ENCODE assay signal across 7 mouse cellular contexts in genomic region chr8:119824809-119825273, GRCm38 (mm10). TPM values are rescaled to one million over a fixed set of nuclear protein-coding genes. Genes with fewer than 3 reads are reported as not detected.
DNase-seq lines count a peak whose midpoint lies in the region; ATAC-seq and TF ChIP-seq lines count a peak whose summit lies in the region.

No protein-coding gene starts in this region.

- TF ChIP-seq RAD21 in MEL (IDR thresholded peaks at IDR 0.05; ENCODE audit: low read depth, low read length): no peak

- TF ChIP-seq CTCF in MEL (IDR thresholded peaks at IDR 0.05 in 2 of 3, conservative IDR thresholded peaks at IDR 0.05 in 1 of 3; ENCODE audit: control insufficient read depth in 1 of 3, insufficient read depth in 1 of 3, low read depth in 2 of 3, low read length in 3 of 3, poor library complexity in 1 of 3, severe bottlenecking in 1 of 3): no peak
- no peak for TF ChIP-seq CTCF in bone marrow, adult 2 months (IDR thresholded peaks at IDR 0.05; ENCODE audit: control insufficient read depth, insufficient read depth, low read length)

- H3K9me3 ChIP-seq in MEL (replicated peaks; ENCODE audit: insufficient read depth, low read length): no peaks in the 10 kb centered on the region
- H3K9me3 ChIP-seq in hindbrain, embryonic 14.5 days (ENCODE audit: control insufficient read depth, low read length): no peaks in the 10 kb centered on the region

- no peak for ATAC-seq in granulocyte monocyte progenitor cell, adult 5-6 weeks (replicated peaks; ENCODE audit: poor library complexity, severe bottlenecking)
- ATAC-seq in hindbrain, embryonic 14.5 days (ENCODE audit: low FRiP score): no peak

- no peak overlapping the region for H3K4me2 ChIP-seq in hindbrain, embryonic 14.5 days (replicated peaks)

- H3K27ac ChIP-seq in MEL (ENCODE audit: control insufficient read depth, low read depth, low read length): peak overlapping the region; percentile 91
- H3K27ac ChIP-seq in bone marrow, adult 2 months (ENCODE audit: control insufficient read depth, insufficient read depth, low read depth, low read length, poor library complexity): peak overlapping the region; percentile 45; the same call in 1 of the 2 replicates
- no peak overlapping the region for H3K27ac ChIP-seq in hindbrain, embryonic 14.5 days

- peaks cover 32 to 50% of the 10 kb centered on the region in 2 experiments for H3K4me1 ChIP-seq in MEL (ENCODE audit: control insufficient read depth in 1 of 2, insufficient read depth in 2 of 2, low read length in 2 of 2)
- peaks cover 24% of the 10 kb centered on the region for H3K4me1 ChIP-seq in bone marrow, adult 2 months (ENCODE audit: control insufficient read depth, insufficient read depth, low read length)
- peaks cover 31% of the 10 kb centered on the region for H3K4me1 ChIP-seq in hindbrain, embryonic 14.5 days (replicated peaks; ENCODE audit: control insufficient read depth, insufficient read depth, low read length)

- H3K4me3 ChIP-seq in MEL (ENCODE audit: control insufficient read depth in 1 of 2, insufficient read depth in 1 of 2, low read depth in 2 of 2, low read length in 2 of 2): no peak overlapping the region
- peak overlapping the region; percentile 14 for H3K4me3 ChIP-seq in bone marrow, adult 2 months (replicated peaks; ENCODE audit: control insufficient read depth, low read depth, low read length)
- no peak overlapping the region for H3K4me3 ChIP-seq in hindbrain, embryonic 14.5 days (replicated peaks; ENCODE audit: low read length)

- peak overlapping the region; percentile 3; the same call in 1 of the 2 replicates for H3K9ac ChIP-seq in MEL (ENCODE audit: control insufficient read depth, low read depth, low read length, poor library complexity, severe bottlenecking)
- H3K9ac ChIP-seq in hindbrain, embryonic 14.5 days: no peak overlapping the region; the same call in 1 of the 2 replicates

- peaks cover 0 to 34% of the 10 kb centered on the region in 2 experiments; a peak in 2 of 4 replicates for H3K36me3 ChIP-seq in MEL (ENCODE audit: control insufficient read depth in 1 of 2, insufficient read depth in 2 of 2, low read length in 2 of 2)
- H3K36me3 ChIP-seq in hindbrain, embryonic 14.5 days (replicated peaks; ENCODE audit: control insufficient read depth, insufficient read depth): peaks cover 28% of the 10 kb centered on the region

- no peaks in the 10 kb centered on the region for H3K27me3 ChIP-seq in MEL (ENCODE audit: control insufficient read depth in 1 of 2, insufficient read depth in 2 of 2, low read length in 2 of 2)
- H3K27me3 ChIP-seq in hindbrain, embryonic 14.5 days (ENCODE audit: control insufficient read depth, insufficient read depth, low read length): no peaks in the 10 kb centered on the region

- TF ChIP-seq POLR2A in MEL (IDR thresholded peaks at IDR 0.05; ENCODE audit: control insufficient read depth in 1 of 2, insufficient read depth in 1 of 2, low read depth in 1 of 2, low read length in 2 of 2, poor library complexity in 1 of 2): no peak
- TF ChIP-seq POLR2A in bone marrow, adult 2 months (IDR thresholded peaks at IDR 0.05; ENCODE audit: borderline replicate concordance, control insufficient read depth, low read depth, low read length): no peak

- no peaks in the 10 kb centered on the region for H3K79me2 ChIP-seq in MEL (ENCODE audit: control insufficient read depth, insufficient read depth, low read length, poor library complexity)

- 20% methylated on average over 11 of the region's 11 CpGs for WGBS in bone marrow, adult 2 months
- WGBS in hindbrain, embryonic 14.5 days: 75% methylated on average over 11 of the region's 11 CpGs

- DNase-seq in MEL (ENCODE audit: low read depth, low spot score): peak; percentile 86
- DNase-seq in kidney, adult 9 months: peak; percentile 62
- peak; percentile 81 for DNase-seq in lung, postnatal 10 days
- no peak for DNase-seq in ovary, postnatal 14 days (ENCODE audit: low spot score)
- no peak for DNase-seq in hindbrain, embryonic 14.5 days (ENCODE audit: low spot score)

- TF ChIP-seq EP300 in MEL (IDR thresholded peaks at IDR 0.05; ENCODE audit: low read depth in 1 of 2, low read length in 2 of 2): peak in 1 of 2 experiments; percentile 52; a peak in 2 of 4 replicates

TF ChIP-seq in MEL, 35 proteins besides CTCF, POLR2A, EP300 and RAD21:
- TF ChIP-seq MYC (IDR thresholded peaks at IDR 0.05; ENCODE audit: low read depth, low read length) (peak; percentile 78; the same call in 1 of the 2 replicates), MYB (IDR thresholded peaks at IDR 0.05; ENCODE audit: low read depth, low read length) (no peak), MAX (IDR thresholded peaks at IDR 0.05; ENCODE audit: low read length) (peak; percentile 62; the same call in 1 of the 2 replicates), BHLHE40 (IDR thresholded peaks at IDR 0.05; ENCODE audit: borderline replicate concordance, low read depth, low read length) (no peak), SIN3A (IDR thresholded peaks at IDR 0.05; ENCODE audit: low read length) (peak; percentile 67; the same call in 1 of the 2 replicates), NRF1 (IDR thresholded peaks at IDR 0.05; ENCODE audit: insufficient read depth, low read depth, low read length, poor library complexity, severe bottlenecking) (no peak), ETS1 (IDR thresholded peaks at IDR 0.05; ENCODE audit: low read depth, low read length) (peak; percentile 67; the same call in 1 of the 2 replicates), TAL1 (IDR thresholded peaks at IDR 0.05; ENCODE audit: low read length) (no peak), GABPA (IDR thresholded peaks at IDR 0.05; ENCODE audit: low read depth, low read length) (no peak), MEF2A (IDR thresholded peaks at IDR 0.05; ENCODE audit: extremely low read depth, insufficient replicate concordance, low read depth, low read length, poor library complexity, severe bottlenecking) (no peak), ZC3H11A (IDR thresholded peaks at IDR 0.05; ENCODE audit: low read depth, low read length) (no peak), SMC3 (IDR thresholded peaks at IDR 0.05; ENCODE audit: low read depth, low read length) (no peak), MXI1 (IDR thresholded peaks at IDR 0.05; ENCODE audit: low read depth, low read length) (peak; percentile 72), HCFC1 (IDR thresholded peaks at IDR 0.05; ENCODE audit: low read depth, low read length) (no peak), ZNF384 (IDR thresholded peaks at IDR 0.05; ENCODE audit: low read depth, low read length) (no peak)

RNA-seq across cellular contexts. Expression of gene Cotl1, which starts 15.5 kb away (rescaled TPM):
- 60.5 and 70.3 TPM in 2 replicates for total RNA-seq in MEL (2012; rRNA removed)
- polyA plus RNA-seq in MEL (2012; ENCODE audit: insufficient read depth in 1 of 2, insufficient read length in 2 of 2, low read depth in 1 of 2, low replicate concordance in 2 of 2, missing spikeins in 1 of 2): 100 to 1,000 TPM in 1 of 2 experiments, not detected in 1; 114 TPM
- 90.1 and 247 TPM in 2 replicates for polyA plus RNA-seq in bone marrow, adult 2 months (2011; ENCODE audit: insufficient read depth, insufficient read length, low replicate concordance, missing spikeins)
- total RNA-seq in granulocyte monocyte progenitor cell, adult 5-6 weeks (2014; fragmentation: Nextera tagmentation): 136 and 152 TPM in 2 replicates
- total RNA-seq in granulocyte monocyte progenitor cell, adult 5-6 weeks (2017): 127 and 150 TPM in 2 replicates
- 238 and 309 TPM in 2 replicates for polyA plus RNA-seq in hindbrain, embryonic 14.5 days (2014; fragmentation: Nextera tagmentation; extraction: Ambion mirVana)

RNA-seq across cellular contexts. Expression of gene Klhl36, which starts 37.2 kb away (rescaled TPM):
- total RNA-seq in MEL (2012; rRNA removed): 4.5 and 4.6 TPM in 2 replicates
- 1 to 10 TPM in 1 of 2 experiments, not detected in 1; 6.6 TPM for polyA plus RNA-seq in MEL (2012; ENCODE audit: insufficient read depth in 1 of 2, insufficient read length in 2 of 2, low read depth in 1 of 2, low replicate concordance in 2 of 2, missing spikeins in 1 of 2)
- polyA plus RNA-seq in bone marrow, adult 2 months (2011; ENCODE audit: insufficient read depth, insufficient read length, low replicate concordance, missing spikeins): 2.8 and 4.8 TPM in 2 replicates
- total RNA-seq in granulocyte monocyte progenitor cell, adult 5-6 weeks (2014; fragmentation: Nextera tagmentation): 2.5 and 5.3 TPM in 2 replicates
- 3.5 and 6.7 TPM in 2 replicates for total RNA-seq in granulocyte monocyte progenitor cell, adult 5-6 weeks (2017)
- polyA plus RNA-seq in hindbrain, embryonic 14.5 days (2014; fragmentation: Nextera tagmentation; extraction: Ambion mirVana): 15.1 and 19.1 TPM in 2 replicates

RNA-seq across cellular contexts. Expression of gene Tldc1, which starts 46.6 kb away (rescaled TPM):
- 13.4 and 16.4 TPM in 2 replicates for total RNA-seq in MEL (2012; rRNA removed)
- polyA plus RNA-seq in MEL (2012; ENCODE audit: insufficient read depth in 1 of 2, insufficient read length in 2 of 2, low read depth in 1 of 2, low replicate concordance in 2 of 2, missing spikeins in 1 of 2): 10 to 100 TPM in 1 of 2 experiments, not detected in 1; 16.1 TPM
- polyA plus RNA-seq in bone marrow, adult 2 months (2011; ENCODE audit: insufficient read depth, insufficient read length, low replicate concordance, missing spikeins): 0.88 and 3.2 TPM in 2 replicates
- total RNA-seq in granulocyte monocyte progenitor cell, adult 5-6 weeks (2014; fragmentation: Nextera tagmentation): 7.5 and 11.2 TPM in 2 replicates
- 2.2 and 3.9 TPM in 2 replicates for total RNA-seq in granulocyte monocyte progenitor cell, adult 5-6 weeks (2017)
- polyA plus RNA-seq in hindbrain, embryonic 14.5 days (2014; fragmentation: Nextera tagmentation; extraction: Ambion mirVana): 6.5 and 7.4 TPM in 2 replicates

Comparison
In these comparisons a context has a peak if more than half of its experiments do, and no peak if none do; other contexts are left out.
1. DNase-seq: peak in MEL (single experiment), kidney, adult 9 months (single experiment) and lung, postnatal 10 days (single experiment); none in ovary, postnatal 14 days (single experiment) and hindbrain, embryonic 14.5 days (single experiment).